Mouse (Mus musculus) heart, embryonic 13.5 days (tissue): ENCODE measurements around the gene Lmna. TPM values are rescaled to one million over a fixed set of nuclear protein-coding genes. Genes with fewer than 3 reads are reported as not detected.
A peak's percentile ranks its signal among the peaks of the same experiment; 100 is the strongest.

Source experiments
- ATAC-seq: fragments of 200-750 bp; cut with Nextera tagmentation; 2 replicates; pipeline ENCODE4 v1.8.0; 2017; ENCODE audit warnings: moderate TSS enrichment; ENCODE audit not compliant: insufficient number of reproducible peaks, low FRiP score, low TSS enrichment; ENCODE audit errors: extremely low read depth
- H3K27ac ChIP-seq: fragments of 300-500 bp; sonication (generic); replicated peaks from 2 replicates; pipeline ENCODE4 v1.5.1; 2015; ENCODE audit warnings: moderate library complexity, mild to moderate bottlenecking, inconsistent platforms
- H3K27me3 ChIP-seq: fragments of 300-500 bp; sonication (generic); replicated peaks from 2 replicates; pipeline ENCODE4 v1.6.1; 2015; ENCODE audit warnings: mild to moderate bottlenecking, inconsistent platforms
- H3K36me3 ChIP-seq: fragments of 300-500 bp; sonication (generic); 2 replicates; pipeline ENCODE4 v1.6.1; 2015; ENCODE audit warnings: mild to moderate bottlenecking, inconsistent platforms
- H3K4me1 ChIP-seq: fragments of 300-500 bp; sonication (generic); 2 replicates; pipeline ENCODE4 v1.6.1; 2015; ENCODE audit warnings: inconsistent platforms
- H3K4me2 ChIP-seq: fragments of 300-500 bp; sonication (generic); 2 replicates; pipeline ENCODE4 v1.6.1; 2015; ENCODE audit warnings: inconsistent platforms, mild to moderate bottlenecking, moderate library complexity
- H3K4me3 ChIP-seq: fragments of 300-500 bp; sonication (generic); 2 replicates; pipeline ENCODE4 v1.5.1; 2015; ENCODE audit warnings: moderate library complexity, mild to moderate bottlenecking, inconsistent platforms
- H3K9ac ChIP-seq: fragments of 300-500 bp; sonication (generic); 2 replicates; pipeline ENCODE4 v1.6.1; 2015; ENCODE audit warnings: inconsistent platforms, mild to moderate bottlenecking, moderate library complexity
- H3K9me3 ChIP-seq: fragments of 300-500 bp; sonication (generic); 2 replicates; pipeline ENCODE4 v1.6.1; 2016; ENCODE audit warnings: inconsistent platforms
- WGBS: fragments of 180-500 bp; shearing (Covaris S2); methylation state at CpG from one replicate; pipeline ENCODE4 v1.1.7; 2015; ENCODE audit warnings: mixed read lengths; 5-methylcytosine and 5-hydroxymethylcytosine counted together
- polyA plus RNA-seq: library from polyadenylated mRNA; unstranded; fragments of >200 nt; fragmentation: Nextera tagmentation; extraction: Ambion mirVana; gene quantifications from 2 replicates; pipeline ENCODE4 v1.2.1, GENCODE M21; 2015

Lmna gene
- polyA plus RNA-seq, 1 experiment from 2014 or later = 86.7 TPM

GRCm38 (mm10) chr3:88460983-88461696 is 48.6 kb downstream of the Lmna start, which contains the start of gene Sema4a:
Gene Sema4a (minus strand): TSS chr3:88461182.
- Histone ChIP-seq H3K36me3 (no peaks in the 10 kb centered on the region), H3K27me3 (peaks cover 65% of the 10 kb centered on the region), H3K4me1 (peaks cover 5% of the 10 kb centered on the region), H3K9ac (peak within 1 kb of the TSS; percentile 14; the same call in 1 of the 2 replicates), H3K27ac (no peak within 1 kb of the TSS), H3K4me2 (no peak within 1 kb of the TSS), H3K9me3 (no peaks in the 10 kb centered on the region), H3K4me3 (no peak within 1 kb of the TSS)
- WGBS = 35% methylated on average over 12 of the region's 12 CpGs
- ATAC-seq = no peak

DNA sequence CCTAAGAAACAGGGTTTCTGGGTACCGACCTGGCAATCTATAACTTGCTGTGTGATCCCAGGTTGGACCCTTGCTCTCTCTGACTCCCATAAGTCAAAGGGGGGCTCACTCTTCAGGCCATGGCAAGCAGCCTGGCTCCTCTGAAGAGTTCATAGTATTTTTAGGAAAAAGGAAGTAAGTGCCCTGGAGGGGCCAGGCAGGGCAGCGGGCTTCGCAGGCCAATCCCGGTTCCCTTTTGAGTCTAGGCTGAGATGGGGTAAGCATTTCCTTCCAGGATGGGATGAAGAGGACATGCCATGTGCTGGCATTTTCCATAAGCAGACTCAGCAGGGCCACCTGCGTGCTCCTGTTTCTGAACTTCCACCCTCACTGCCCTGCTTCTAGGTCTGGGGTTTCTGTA is 49.7 kb downstream of the Lmna start:
- H3K27me3 ChIP-seq = peaks cover 70% of the 10 kb centered on the region
- H3K4me2 ChIP-seq = no peak overlapping the region
- H3K9me3 ChIP-seq = no peaks in the 10 kb centered on the region
- no peak overlapping the region for H3K4me3 ChIP-seq
- H3K9ac ChIP-seq = no peak overlapping the region
- no peak for ATAC-seq
- no peaks in the 10 kb centered on the region for H3K36me3 ChIP-seq
- 72% methylated on average over 5 of the region's 5 CpGs for WGBS
- peaks cover 11% of the 10 kb centered on the region for H3K4me1 ChIP-seq
- no peak overlapping the region for H3K27ac ChIP-seq

DNA sequence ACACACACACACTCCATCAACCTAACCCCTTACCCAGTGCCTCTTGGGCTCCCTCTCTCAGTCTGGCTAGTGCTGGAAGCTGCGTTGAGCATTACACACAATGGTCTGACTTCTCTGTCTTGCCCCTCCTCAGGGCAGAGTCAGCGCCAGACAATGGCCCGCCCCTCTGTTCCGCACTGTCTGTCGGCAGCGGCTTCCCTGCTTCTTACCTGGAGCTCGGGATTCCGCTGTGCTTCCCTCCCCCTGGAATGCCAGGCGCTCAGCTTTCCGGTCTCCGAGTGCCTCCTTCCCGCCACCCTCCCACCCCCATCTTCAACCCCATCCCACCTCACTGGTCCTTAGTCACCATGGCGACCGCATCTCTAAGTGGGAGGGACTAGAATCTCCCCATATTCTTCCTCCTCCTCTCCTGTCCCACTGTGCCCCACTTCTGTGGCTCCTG is 51.0 kb downstream of the Lmna start:
- peaks cover 11% of the 10 kb centered on the region for H3K4me1 ChIP-seq
- 2% methylated on average over 14 of the region's 14 CpGs for WGBS
- ATAC-seq = no peak
- H3K27ac ChIP-seq = no peak overlapping the region
- H3K4me2 ChIP-seq = peak overlapping the region; percentile 48
- peak overlapping the region; percentile 14; the same call in 1 of the 2 replicates for H3K4me3 ChIP-seq
- no peaks in the 10 kb centered on the region for H3K36me3 ChIP-seq
- no peak overlapping the region for H3K9ac ChIP-seq
- H3K9me3 ChIP-seq = no peaks in the 10 kb centered on the region
- peaks cover 77% of the 10 kb centered on the region for H3K27me3 ChIP-seq

DNA sequence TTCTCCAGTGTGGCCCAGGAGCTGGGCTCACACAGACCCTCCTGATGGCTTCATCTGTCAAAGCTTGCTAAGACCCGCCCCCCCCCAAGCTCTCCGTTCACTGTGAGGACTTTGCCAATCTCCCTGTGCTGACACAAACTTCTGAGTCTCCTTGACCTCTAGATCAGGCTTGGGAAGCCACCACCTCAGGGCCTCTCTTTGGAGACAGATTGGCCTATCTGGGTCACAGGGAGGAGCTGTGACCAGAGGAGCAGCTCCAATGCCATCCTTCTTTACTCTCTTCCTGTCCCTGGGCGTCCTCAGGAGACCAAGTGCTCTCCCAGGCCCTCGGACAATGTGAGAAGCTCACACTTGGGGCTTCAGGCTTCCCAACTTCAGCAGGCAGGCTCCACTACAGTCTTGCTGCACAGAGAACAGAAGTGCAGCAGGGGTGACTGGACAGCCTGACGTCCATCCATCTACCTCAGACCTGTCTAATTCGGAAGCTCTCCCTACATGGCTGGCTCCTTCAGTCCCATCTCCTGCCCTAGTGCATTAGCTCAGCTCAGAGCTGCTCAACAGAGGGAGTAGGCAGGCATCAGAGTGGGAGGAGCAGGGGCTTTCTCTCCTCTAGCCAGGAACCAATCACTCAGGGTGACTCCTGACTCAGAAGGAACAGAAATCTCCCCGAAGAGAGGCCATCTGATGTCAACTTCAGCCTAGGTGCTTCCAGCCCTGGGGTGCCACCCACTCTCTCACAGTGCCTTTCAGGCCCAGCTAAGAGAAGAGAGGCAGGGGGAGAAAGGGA is 52.8 kb downstream of the Lmna start:
- 67% methylated on average over 7 of the region's 7 CpGs for WGBS
- Histone ChIP-seq H3K27me3 (peaks cover 94% of the 10 kb centered on the region), H3K4me1 (peaks cover 11% of the 10 kb centered on the region), H3K9me3 (no peaks in the 10 kb centered on the region), H3K4me2 (no peak overlapping the region), H3K27ac (no peak overlapping the region), H3K9ac (no peak overlapping the region), H3K4me3 (no peak overlapping the region), H3K36me3 (no peaks in the 10 kb centered on the region)
- ATAC-seq = no peak

DNA sequence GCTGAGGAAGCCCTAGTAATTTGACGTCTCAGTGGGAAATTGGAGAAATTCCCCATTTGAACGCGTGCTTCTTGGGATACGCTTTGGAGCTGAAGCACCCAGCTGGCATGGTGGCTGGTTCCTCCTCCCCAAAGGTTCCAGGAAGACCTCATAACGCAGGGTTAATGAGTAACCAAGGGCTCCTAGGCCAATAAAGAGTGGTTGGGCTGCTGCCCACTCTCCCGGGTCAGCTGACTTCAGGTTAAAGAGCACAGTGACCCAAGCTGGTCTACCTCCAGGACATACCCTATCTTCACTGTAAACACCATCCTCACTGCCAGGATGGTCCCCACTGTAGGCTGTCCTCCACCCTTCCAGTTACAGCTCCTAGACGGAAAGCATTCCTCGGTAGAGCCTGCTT is 53.4 kb downstream of the Lmna start:
- Histone ChIP-seq H3K4me1 (peaks cover 11% of the 10 kb centered on the region), H3K27me3 (peaks cover 94% of the 10 kb centered on the region), H3K9ac (no peak overlapping the region), H3K4me2 (no peak overlapping the region), H3K4me3 (no peak overlapping the region), H3K9me3 (no peaks in the 10 kb centered on the region), H3K36me3 (no peaks in the 10 kb centered on the region), H3K27ac (no peak overlapping the region)
- WGBS = 80% methylated on average over 8 of the region's 8 CpGs
- ATAC-seq = no peak

- no peaks in the 10 kb centered on the region for H3K36me3 ChIP-seq
- peaks cover 94% of the 10 kb centered on the region for H3K27me3 ChIP-seq
- H3K4me3 ChIP-seq = no peak overlapping the region
- H3K4me2 ChIP-seq = no peak overlapping the region
- ATAC-seq = no peak
- peaks cover 7% of the 10 kb centered on the region for H3K4me1 ChIP-seq
- WGBS = 69% methylated on average over 18 of the region's 18 CpGs
- no peaks in the 10 kb centered on the region for H3K9me3 ChIP-seq
- peak overlapping the region; percentile 61; the same call in 1 of the 2 replicates for H3K9ac ChIP-seq
- H3K27ac ChIP-seq = no peak overlapping the region
Observed at GRCm38 (mm10) chr3:88455588-88456264, 54.0 kb downstream of the Lmna start.

GRCm38 (mm10) chr3:88454762-88455587 is 54.8 kb downstream of the Lmna start:
- ATAC-seq = no peak
- 33% methylated on average over 9 of the region's 9 CpGs for WGBS
- H3K4me3 ChIP-seq = no peak overlapping the region
- no peak overlapping the region for H3K4me2 ChIP-seq
- H3K9ac ChIP-seq = peak overlapping the region; percentile 61; the same call in 1 of the 2 replicates
- H3K27ac ChIP-seq = no peak overlapping the region
- no peaks in the 10 kb centered on the region for H3K9me3 ChIP-seq
- H3K4me1 ChIP-seq = peaks cover 9% of the 10 kb centered on the region
- peaks cover 94% of the 10 kb centered on the region for H3K27me3 ChIP-seq
- no peaks in the 10 kb centered on the region for H3K36me3 ChIP-seq

DNA sequence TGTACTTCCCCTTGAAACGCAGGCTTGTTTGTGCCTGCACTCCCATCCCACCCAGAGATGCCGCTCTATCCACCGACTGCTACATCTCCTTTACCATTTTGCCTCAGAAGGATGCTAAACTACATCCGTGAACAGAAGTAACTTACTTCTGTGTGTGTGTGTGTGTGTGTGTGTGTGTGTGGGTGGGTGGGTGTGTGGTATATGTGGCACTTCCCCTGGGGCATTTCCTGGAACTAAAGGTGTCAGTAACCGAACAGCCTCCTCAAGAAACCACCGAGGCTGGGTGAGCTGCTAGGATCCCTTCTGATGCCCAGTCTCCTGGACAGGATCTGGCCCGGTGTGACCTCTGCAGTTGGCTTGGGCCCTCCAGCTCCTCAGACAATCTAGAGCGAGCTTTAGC is 55.8 kb downstream of the Lmna start:
- Histone ChIP-seq H3K27me3 (peaks cover 93% of the 10 kb centered on the region), H3K9ac (no peak overlapping the region), H3K4me1 (peaks cover 18% of the 10 kb centered on the region), H3K4me2 (no peak overlapping the region), H3K9me3 (no peaks in the 10 kb centered on the region), H3K36me3 (no peaks in the 10 kb centered on the region), H3K27ac (no peak overlapping the region), H3K4me3 (no peak overlapping the region)
- ATAC-seq = no peak
- 73% methylated on average over 8 of the region's 8 CpGs for WGBS

GRCm38 (mm10) chr3:88453369-88453768 is 56.4 kb downstream of the Lmna start:
- Histone ChIP-seq H3K36me3 (no peaks in the 10 kb centered on the region), H3K4me3 (no peak overlapping the region), H3K4me1 (peaks cover 18% of the 10 kb centered on the region), H3K9ac (no peak overlapping the region), H3K27me3 (peaks cover 93% of the 10 kb centered on the region), H3K27ac (no peak overlapping the region), H3K4me2 (no peak overlapping the region), H3K9me3 (no peaks in the 10 kb centered on the region)
- WGBS = 46% methylated on average over 8 of the region's 8 CpGs
- no peak for ATAC-seq

DNA sequence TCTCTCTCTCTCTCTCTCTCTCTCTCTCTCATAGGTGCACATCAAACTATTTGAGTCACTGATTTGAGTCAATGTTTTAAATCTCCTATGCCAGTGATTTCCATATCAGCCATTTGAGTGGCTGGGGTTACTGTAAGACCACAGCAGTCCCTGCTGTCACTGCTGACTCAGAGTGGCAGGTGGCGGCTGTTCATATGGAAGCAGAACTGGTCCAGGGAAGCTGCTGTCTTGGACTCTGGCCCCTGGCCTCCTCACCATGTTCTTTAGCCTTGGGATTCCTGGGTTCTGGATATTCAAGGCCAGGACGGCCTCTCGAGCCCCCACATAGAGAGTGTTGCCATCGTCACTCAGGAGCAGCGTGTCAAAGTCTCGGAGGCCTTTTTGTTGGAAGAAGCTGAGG is 57.0 kb downstream of the Lmna start:
- H3K36me3 ChIP-seq = no peaks in the 10 kb centered on the region
- WGBS = 60% methylated on average over 6 of the region's 6 CpGs
- ATAC-seq = no peak
- H3K4me3 ChIP-seq = no peak overlapping the region
- no peak overlapping the region for H3K27ac ChIP-seq
- H3K4me1 ChIP-seq = peaks cover 24% of the 10 kb centered on the region
- H3K27me3 ChIP-seq = peaks cover 88% of the 10 kb centered on the region
- H3K9ac ChIP-seq = no peak overlapping the region
- H3K9me3 ChIP-seq = no peaks in the 10 kb centered on the region
- no peak overlapping the region for H3K4me2 ChIP-seq
